In the genomic region with DNA sequence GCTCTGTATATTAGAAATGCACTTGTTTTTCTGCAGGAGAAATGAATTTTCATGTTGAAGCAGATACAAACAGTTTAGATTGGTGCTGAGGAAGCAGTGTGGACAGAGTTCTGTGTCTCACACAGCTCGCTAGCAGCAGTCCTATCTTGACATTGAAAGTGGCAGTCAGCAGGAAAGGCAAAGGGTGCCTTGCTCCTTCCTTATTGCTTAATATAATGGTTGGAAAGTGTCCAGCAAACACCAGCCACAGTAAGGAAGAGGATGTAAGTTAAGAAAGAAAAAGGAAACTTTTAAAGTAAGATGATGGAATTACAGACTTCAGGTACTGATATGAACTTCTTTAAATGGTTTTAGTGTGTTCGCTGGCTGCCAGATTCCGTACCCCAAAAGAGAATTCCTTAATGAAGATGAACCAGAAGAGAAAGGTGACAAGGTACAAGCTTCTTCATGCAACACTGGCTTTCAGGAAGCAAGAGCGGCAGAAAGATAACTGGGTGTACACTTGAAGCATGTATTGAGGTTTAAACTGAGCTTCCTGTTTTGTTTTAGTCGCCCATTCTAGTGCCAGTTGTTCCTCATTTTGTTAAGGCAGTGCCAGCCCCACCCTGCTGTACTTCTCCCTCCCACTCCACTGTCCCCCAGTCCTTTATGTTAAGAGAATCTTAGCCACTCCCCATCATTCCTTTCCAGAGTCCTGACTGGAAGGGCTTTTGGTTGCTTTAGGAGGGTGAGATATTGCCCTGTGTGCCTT, we compare ENCODE assay signal across 9 mouse cellular contexts.
DNase-seq lines count a peak whose midpoint lies in the region; ATAC-seq and TF ChIP-seq lines count a peak whose summit lies in the region.
"Had no signal": no experiment of that assay in that cellular context is flagged by ENCODE, and none has a peak within 500 bp of the region (broad histone marks: within the 10 kb centered on the region; RNA-seq: fewer than 3 reads in every experiment).

No protein-coding gene starts in this region.

- peaks cover 7% of the 10 kb centered on the region for H3K36me3 ChIP-seq in heart, adult 2 months (ENCODE audit: control insufficient read depth, insufficient read depth, low read length)
- peaks cover 65% of the 10 kb centered on the region for H3K36me3 ChIP-seq in midbrain, embryonic 13.5 days
- H3K36me3 ChIP-seq in midbrain, embryonic 11.5 days (ENCODE audit: control insufficient read depth, insufficient read depth, low read length), result no peaks in the 10 kb centered on the region; the same call in 1 of the 2 replicates

- peak in 1 of 2 experiments; percentile 41 for DNase-seq in heart, adult 2 months
- DNase-seq in heart, adult 8-10 months (ENCODE audit: low spot score), result no peak
- peak; percentile 35 for DNase-seq in CD4-positive helper T cell, adult 2 months (ENCODE audit: low read depth, low spot score)
- peak; percentile 62 for DNase-seq in induced T-regulatory cell, adult 2 months (ENCODE audit: low read depth)
- DNase-seq in cerebellum, adult 11 months, result no peak
- DNase-seq in midbrain, embryonic 11.5 days (ENCODE audit: low spot score, missing footprints), result no peak
- DNase-seq: gastrocnemius, postnatal 25 days had no signal

- H3K9me3 ChIP-seq in midbrain, embryonic 13.5 days, result no peaks in the 10 kb centered on the region
- no peaks in the 10 kb centered on the region for H3K9me3 ChIP-seq in midbrain, embryonic 11.5 days (ENCODE audit: control insufficient read depth, low read length)

- H3K4me2 ChIP-seq in midbrain, embryonic 13.5 days (replicated peaks), result no peak overlapping the region
- H3K4me2 ChIP-seq in midbrain, embryonic 11.5 days, result no peak overlapping the region

- H3K27me3 ChIP-seq in heart, adult 2 months (ENCODE audit: control insufficient read depth, insufficient read depth, low read length), result no peaks in the 10 kb centered on the region
- no peaks in the 10 kb centered on the region for H3K27me3 ChIP-seq in midbrain, embryonic 13.5 days
- no peaks in the 10 kb centered on the region for H3K27me3 ChIP-seq in midbrain, embryonic 11.5 days (ENCODE audit: control insufficient read depth, insufficient read depth, low read length)

- WGBS in heart, adult 2 months, result 51% methylated on average over 5 of the region's 5 CpGs
- 92% methylated on average over 5 of the region's 5 CpGs for WGBS in midbrain, embryonic 13.5 days
- 90% methylated on average over 5 of the region's 5 CpGs for WGBS in midbrain, embryonic 11.5 days

- peak; percentile 93 for ATAC-seq in megakaryocyte, adult 5-6 weeks (ENCODE audit: poor library complexity, severe bottlenecking)
- no peak for ATAC-seq in midbrain, embryonic 13.5 days
- ATAC-seq in midbrain, embryonic 11.5 days (ENCODE audit: low FRiP score), result no peak

- no peak for TF ChIP-seq POLR2A in heart, adult 2 months (IDR thresholded peaks at IDR 0.05; ENCODE audit: insufficient read depth, low read depth, low read length)

- peaks cover 5% of the 10 kb centered on the region for H3K4me1 ChIP-seq in heart, adult 2 months (ENCODE audit: control insufficient read depth, insufficient read depth, low read length)
- H3K4me1 ChIP-seq in midbrain, embryonic 13.5 days (replicated peaks), result no peaks in the 10 kb centered on the region
- no peaks in the 10 kb centered on the region for H3K4me1 ChIP-seq in midbrain, embryonic 11.5 days (ENCODE audit: control insufficient read depth, insufficient read depth, low read length)

- intact Hi-C loops in heart, adult 2 months (cut with DNase I), result no loop called here

- no peak overlapping the region for H3K4me3 ChIP-seq in heart, adult 2 months
- no peak overlapping the region for H3K4me3 ChIP-seq in midbrain, embryonic 13.5 days (replicated peaks)
- no peak overlapping the region for H3K4me3 ChIP-seq in midbrain, embryonic 11.5 days (ENCODE audit: low read depth, low read length)

- no peak overlapping the region for H3K9ac ChIP-seq in heart, adult 2 months (ENCODE audit: low read depth, low read length)
- no peak overlapping the region for H3K9ac ChIP-seq in midbrain, embryonic 13.5 days (replicated peaks)
- no peak overlapping the region for H3K9ac ChIP-seq in midbrain, embryonic 11.5 days (ENCODE audit: low read length)

- H3K27ac ChIP-seq in heart, adult 2 months, result peak overlapping the region; percentile 7
- H3K27ac ChIP-seq in midbrain, embryonic 13.5 days, result no peak overlapping the region
- H3K27ac ChIP-seq in midbrain, embryonic 11.5 days (ENCODE audit: low read depth, low read length), result no peak overlapping the region

- H3K79me2 ChIP-seq in heart, adult 2 months (replicated peaks; ENCODE audit: control insufficient read depth, insufficient read depth, low read length), result no peaks in the 10 kb centered on the region

- no peak for TF ChIP-seq CTCF in heart, adult 2 months (IDR thresholded peaks at IDR 0.05)

- no peak for TF ChIP-seq EP300 in heart, adult 2 months (IDR thresholded peaks at IDR 0.05; ENCODE audit: insufficient read depth, low read depth, low read length)

Comparison
In these comparisons a context has a peak if more than half of its experiments do, and no peak if none do; other contexts are left out.
1. DNase-seq: peak in CD4-positive helper T cell, adult 2 months (single experiment) and induced T-regulatory cell, adult 2 months (single experiment); none in heart, adult 8-10 months (single experiment), cerebellum, adult 11 months (single experiment) and midbrain, embryonic 11.5 days (single experiment).